Mouse (Mus musculus): Measurements from ENCODE around the gene Snrnp200. TPM values are rescaled to one million over a fixed set of nuclear protein-coding genes. Genes with fewer than 3 reads are reported as not detected.
A peak's percentile ranks its signal among the peaks of the same experiment; 100 is the strongest.

The Snrnp200 gene
- polyA plus RNA-seq, 1 experiment from 2014 or later = 108 TPM

DNA sequence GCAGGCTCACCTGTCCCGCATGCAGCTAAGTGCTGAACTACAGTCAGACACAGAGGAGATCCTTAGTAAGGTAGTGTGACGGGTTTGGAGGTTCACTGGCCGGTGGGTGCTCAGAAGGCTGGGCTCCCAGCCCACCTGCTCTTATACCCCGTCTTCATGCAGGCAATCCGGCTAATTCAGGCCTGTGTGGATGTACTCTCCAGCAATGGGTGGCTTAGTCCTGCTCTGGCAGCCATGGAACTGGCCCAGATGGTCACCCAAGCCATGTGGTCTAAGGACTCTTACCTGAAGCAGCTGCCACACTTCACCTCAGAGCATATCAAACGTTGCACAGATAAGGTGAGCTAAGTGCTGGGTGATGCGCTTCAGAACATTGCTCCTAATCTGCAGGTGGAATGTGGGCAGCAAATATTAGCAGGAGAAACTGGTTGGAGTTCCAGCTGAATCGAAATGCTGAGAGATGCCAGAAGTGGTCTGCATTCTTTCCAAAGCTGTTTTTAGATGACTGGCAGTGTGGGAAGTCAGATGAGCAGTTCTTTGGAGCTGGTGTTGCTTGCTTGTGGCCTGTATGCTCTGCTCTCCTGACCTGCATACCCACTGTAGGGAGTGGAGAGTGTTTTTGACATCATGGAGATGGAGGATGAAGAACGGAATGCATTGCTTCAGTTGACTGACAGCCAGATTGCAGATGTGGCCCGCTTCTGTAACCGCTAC, 29.9 kb downstream of the Snrnp200 start:
- Histone ChIP-seq H3K36me3 (replicated peaks) (peaks cover 99% of the 10 kb centered on the region), H3K4me3 (no peak overlapping the region), H3K27ac (replicated peaks) (no peak overlapping the region), H3K4me1 (no peaks in the 10 kb centered on the region), H3K9me3 (no peaks in the 10 kb centered on the region), H3K27me3 (replicated peaks; ENCODE audit: low read depth, poor library complexity, severe bottlenecking) (no peaks in the 10 kb centered on the region)
- 96% methylated on average over 11 of the region's 11 CpGs for WGBS
- no peak for DNase-seq (ENCODE audit: low spot score)

DNA sequence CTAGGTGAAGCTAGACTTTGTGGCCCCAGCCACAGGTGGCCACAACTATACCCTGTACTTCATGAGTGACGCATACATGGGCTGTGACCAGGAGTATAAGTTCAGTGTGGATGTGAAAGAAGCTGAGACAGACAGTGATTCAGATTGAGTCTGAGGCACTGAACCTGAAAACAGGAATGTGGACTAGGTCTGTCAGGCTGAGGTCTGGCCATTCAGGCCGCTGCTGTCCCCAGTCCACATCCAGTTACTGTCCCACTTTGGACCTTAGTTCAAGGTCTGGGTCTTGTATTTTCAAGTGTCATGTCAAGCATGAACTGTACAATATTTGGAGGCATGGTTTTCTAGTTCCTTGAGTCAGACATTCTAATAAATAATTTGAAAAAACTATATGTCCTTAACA, 31.9 kb downstream of the Snrnp200 start:
- no peak for DNase-seq (ENCODE audit: low spot score)
- no peaks in the 10 kb centered on the region for H3K9me3 ChIP-seq
- no peak overlapping the region for H3K27ac ChIP-seq (replicated peaks)
- WGBS = 95% methylated on average over 2 of the region's 2 CpGs
- H3K4me3 ChIP-seq = no peak overlapping the region
- no peaks in the 10 kb centered on the region for H3K4me1 ChIP-seq
- H3K27me3 ChIP-seq (replicated peaks; ENCODE audit: low read depth, poor library complexity, severe bottlenecking) = no peaks in the 10 kb centered on the region
- H3K36me3 ChIP-seq (replicated peaks) = peaks cover 99% of the 10 kb centered on the region

DNA sequence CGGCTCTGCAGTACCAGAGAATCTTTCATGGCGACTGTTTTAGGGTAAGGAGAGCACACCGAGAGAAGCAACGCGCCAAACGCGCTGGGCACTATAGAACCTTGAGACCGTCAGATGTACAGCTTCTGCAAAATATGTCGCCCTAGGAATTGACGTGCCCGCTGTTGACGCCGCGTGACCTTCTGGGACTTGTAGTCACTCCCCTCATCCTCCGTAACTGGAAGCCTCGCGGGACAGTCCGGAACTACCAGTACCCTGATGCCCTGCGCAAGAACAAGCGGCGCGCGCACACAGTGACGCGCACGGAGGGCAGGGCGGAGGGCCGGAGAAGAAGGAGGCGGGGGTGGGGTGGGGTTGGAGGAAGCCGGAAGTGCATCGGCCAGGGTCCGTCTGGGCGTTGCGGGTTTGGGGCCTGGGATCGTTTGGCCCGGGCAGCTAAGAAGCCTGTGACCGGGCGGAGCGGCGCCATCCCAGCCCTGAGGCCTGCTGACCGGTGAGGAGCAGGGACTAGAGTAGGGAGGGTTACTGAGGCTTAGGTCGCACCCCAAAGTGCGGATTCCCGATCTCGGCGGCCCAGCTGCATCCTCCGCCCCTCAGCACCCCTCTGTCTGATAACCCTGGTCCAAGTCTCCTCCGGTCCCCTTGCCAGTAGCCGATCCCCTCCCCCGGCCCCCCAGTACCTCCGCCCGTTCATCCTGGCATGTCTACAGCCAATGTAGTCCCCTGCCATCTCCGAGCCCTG, 39.6 kb downstream of the Snrnp200 start, which contains the start of the genes Ciao1 and Tmem127:
Gene Ciao1 (minus strand): TSS at position 225 of the 742 bp plus-strand sequence.
Gene Tmem127 (plus strand): TSS at position 317 of the 742 bp plus-strand sequence.
- peak within 1 kb of the TSS; percentile 99 for H3K4me3 ChIP-seq
- DNase-seq (ENCODE audit: low spot score) = peak; percentile 99
- peaks cover 30% of the 10 kb centered on the region for H3K4me1 ChIP-seq
- no peaks in the 10 kb centered on the region for H3K9me3 ChIP-seq
- WGBS = under 1% methylated on average over 53 of the region's 53 CpGs
- peak within 1 kb of the TSS; percentile 85 for H3K27ac ChIP-seq (replicated peaks)
- no peaks in the 10 kb centered on the region for H3K27me3 ChIP-seq (replicated peaks; ENCODE audit: low read depth, poor library complexity, severe bottlenecking)
- H3K36me3 ChIP-seq (replicated peaks) = peaks cover 56% of the 10 kb centered on the region

DNA sequence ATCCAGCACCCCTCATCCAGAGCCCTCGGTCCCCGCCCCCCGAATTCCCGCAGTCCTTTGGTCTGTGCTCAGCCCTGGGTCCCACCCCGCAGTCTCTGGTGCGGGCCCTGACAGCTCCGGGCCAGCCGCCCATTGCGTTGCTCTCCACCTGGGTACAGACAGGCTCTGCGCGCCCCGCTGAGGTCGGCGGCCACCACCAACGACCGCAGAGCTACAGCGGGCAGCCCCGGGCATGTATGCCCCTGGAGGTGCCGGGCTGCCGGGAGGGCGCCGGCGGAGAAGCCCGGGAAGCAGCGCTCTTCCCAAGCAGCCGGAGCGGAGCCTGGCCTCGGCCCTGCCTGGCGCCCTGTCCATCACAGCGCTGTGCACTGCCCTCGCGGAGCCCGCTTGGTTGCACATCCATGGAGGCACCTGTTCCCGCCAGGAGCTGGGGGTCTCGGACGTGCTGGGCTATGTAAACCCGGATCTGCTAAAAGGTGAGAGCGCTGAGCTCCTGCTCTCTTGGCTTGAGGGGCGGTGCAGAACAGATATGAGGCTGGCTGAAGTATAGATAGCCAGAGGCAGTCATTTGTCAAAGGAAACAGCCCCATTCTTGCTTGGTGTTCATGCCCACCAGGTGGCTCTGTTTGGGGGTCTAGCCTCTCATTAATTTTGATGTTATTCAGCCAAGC, 40.3 kb downstream of the Snrnp200 start:
- WGBS = 1% methylated on average over 39 of the region's 39 CpGs
- Histone ChIP-seq H3K36me3 (replicated peaks) (peaks cover 49% of the 10 kb centered on the region), H3K9me3 (no peaks in the 10 kb centered on the region), H3K27ac (replicated peaks) (peak overlapping the region; percentile 85), H3K4me1 (peaks cover 30% of the 10 kb centered on the region), H3K4me3 (peak overlapping the region; percentile 99), H3K27me3 (replicated peaks; ENCODE audit: low read depth, poor library complexity, severe bottlenecking) (no peaks in the 10 kb centered on the region)
- peak; percentile 58 for DNase-seq (ENCODE audit: low spot score)

DNA sequence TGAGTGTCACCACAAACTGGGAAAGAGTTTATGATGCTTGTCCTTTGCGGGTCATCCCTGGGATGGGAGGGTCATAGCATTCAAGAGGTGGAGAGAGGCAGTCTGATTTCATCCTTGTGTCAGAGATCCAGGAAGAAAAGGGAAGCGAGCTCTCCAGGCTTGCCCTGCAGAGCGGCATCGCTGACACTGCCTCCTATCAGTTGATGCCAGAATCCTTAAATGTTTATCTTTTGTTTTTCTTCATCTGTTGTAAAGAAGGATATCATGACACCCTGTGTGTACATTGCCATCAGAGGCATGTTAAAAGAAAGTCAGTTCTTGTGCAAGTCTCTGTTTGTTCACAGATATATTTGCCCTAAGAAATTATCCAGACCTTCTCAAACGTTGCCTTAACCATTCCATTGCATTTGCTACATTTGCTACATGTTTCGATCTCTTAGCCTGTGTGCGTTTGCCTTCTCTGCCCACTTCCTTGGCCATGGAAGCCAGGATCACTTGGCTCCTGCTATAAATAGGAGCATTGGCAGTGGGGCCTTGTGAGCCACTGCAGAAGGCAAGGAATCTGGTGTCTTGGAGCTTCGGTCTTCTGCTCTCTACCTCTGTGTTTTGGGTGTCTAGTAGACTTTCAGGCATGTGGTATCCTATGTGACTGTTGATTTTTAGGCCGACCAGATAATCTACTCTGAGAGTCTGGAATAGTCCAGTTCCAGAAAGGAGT, 42.3 kb downstream of the Snrnp200 start:
- peaks cover 29% of the 10 kb centered on the region for H3K36me3 ChIP-seq (replicated peaks)
- H3K27ac ChIP-seq (replicated peaks) = no peak overlapping the region
- 93% methylated on average over 9 of the region's 9 CpGs for WGBS
- no peak for DNase-seq (ENCODE audit: low spot score)
- H3K4me3 ChIP-seq = no peak overlapping the region
- no peaks in the 10 kb centered on the region for H3K27me3 ChIP-seq (replicated peaks; ENCODE audit: low read depth, poor library complexity, severe bottlenecking)
- no peaks in the 10 kb centered on the region for H3K9me3 ChIP-seq
- H3K4me1 ChIP-seq = peaks cover 30% of the 10 kb centered on the region

DNA sequence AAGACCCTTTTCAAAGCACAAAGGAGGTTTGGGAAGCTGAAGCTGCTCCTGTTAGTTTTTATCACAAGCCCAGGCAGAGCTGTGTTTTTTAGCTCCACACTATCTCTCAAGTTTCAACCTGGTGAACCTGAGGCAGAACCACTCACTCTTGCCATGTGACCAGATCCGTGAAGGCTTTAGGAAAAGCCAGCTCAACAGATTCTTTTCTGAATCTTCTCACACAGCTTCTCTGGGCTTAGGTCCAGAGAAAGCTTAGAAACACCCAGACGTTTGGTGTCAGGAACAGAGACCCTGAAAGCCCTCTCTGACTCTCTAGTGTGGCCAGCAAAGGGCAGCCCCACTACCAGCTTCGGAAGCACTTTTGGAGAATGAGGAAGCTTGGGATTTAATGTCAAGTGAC, 43.3 kb downstream of the Snrnp200 start:
- H3K27ac ChIP-seq (replicated peaks) = no peak overlapping the region
- 81% methylated on average over 3 of the region's 3 CpGs for whole genome bisulfite sequencing
- peaks cover 27% of the 10 kb centered on the region for H3K36me3 ChIP-seq (replicated peaks)
- peaks cover 28% of the 10 kb centered on the region for H3K4me1 ChIP-seq
- H3K4me3 ChIP-seq = no peak overlapping the region
- no peaks in the 10 kb centered on the region for H3K27me3 ChIP-seq (replicated peaks; ENCODE audit: low read depth, poor library complexity, severe bottlenecking)
- H3K9me3 ChIP-seq = no peaks in the 10 kb centered on the region
- DNase-seq (ENCODE audit: low spot score) = no peak

DNA sequence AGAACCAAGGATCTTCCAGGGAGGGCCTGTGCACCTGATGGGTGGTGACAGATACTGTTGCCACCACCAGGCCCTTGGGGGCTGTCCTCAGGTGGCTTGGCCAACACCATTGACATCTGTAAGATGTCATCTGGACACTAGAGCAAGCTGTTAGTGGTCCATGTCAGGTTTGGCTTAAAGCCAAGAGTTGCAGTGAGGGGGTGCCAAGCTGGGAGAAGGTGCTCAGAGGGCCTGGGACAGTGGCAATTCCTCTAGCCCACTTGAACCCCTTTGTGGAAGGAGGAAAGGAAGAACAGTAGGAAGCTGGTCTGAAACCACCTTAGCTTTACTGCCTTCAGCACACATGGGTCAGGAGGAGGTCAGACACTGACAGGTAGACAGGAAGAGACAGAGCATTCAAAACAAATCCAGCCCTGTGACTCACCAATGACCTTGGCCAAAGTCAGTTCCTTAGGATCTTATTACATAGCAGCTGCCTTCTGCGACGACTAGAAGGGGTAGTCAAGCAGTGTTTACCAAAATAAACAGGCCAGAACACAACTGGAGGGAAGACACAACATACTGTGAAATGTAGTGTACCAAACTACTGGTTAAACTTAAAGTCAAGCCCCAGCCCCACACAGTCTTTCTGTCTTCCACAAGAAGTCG, 43.8 kb downstream of the Snrnp200 start:
- Histone ChIP-seq H3K9me3 (no peaks in the 10 kb centered on the region), H3K27ac (replicated peaks) (no peak overlapping the region), H3K4me1 (peaks cover 22% of the 10 kb centered on the region), H3K27me3 (replicated peaks; ENCODE audit: low read depth, poor library complexity, severe bottlenecking) (no peaks in the 10 kb centered on the region), H3K4me3 (no peak overlapping the region), H3K36me3 (replicated peaks) (peaks cover 31% of the 10 kb centered on the region)
- no peak for DNase-seq (ENCODE audit: low spot score)
- WGBS = 76% methylated on average over 3 of the region's 3 CpGs

DNA sequence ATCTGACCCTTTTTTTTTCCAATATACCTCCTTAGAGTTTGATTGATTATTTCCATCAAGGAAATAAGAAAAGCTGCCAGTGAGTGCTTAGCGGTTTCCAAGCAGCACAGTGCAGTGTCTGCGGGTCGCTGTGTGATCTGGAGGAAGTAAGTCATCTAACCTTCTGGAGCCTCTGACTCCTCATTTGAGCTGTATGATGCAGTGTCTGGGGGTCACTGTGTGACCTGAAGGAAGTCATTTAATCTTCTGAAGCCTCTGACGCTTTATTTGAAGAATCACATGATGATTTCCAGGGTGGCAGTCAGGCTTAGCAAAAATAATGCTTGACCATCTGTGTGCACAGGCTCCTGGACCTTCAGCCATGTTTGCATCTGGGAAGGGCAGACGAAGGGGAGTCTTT, 44.6 kb downstream of the Snrnp200 start:
- no peak for DNase-seq (ENCODE audit: low spot score)
- H3K36me3 ChIP-seq (replicated peaks) = peaks cover 39% of the 10 kb centered on the region
- H3K9me3 ChIP-seq = no peaks in the 10 kb centered on the region
- no peak overlapping the region for H3K27ac ChIP-seq (replicated peaks)
- WGBS = 88% methylated on average over 5 of the region's 5 CpGs
- H3K4me3 ChIP-seq = no peak overlapping the region
- H3K27me3 ChIP-seq (replicated peaks; ENCODE audit: low read depth, poor library complexity, severe bottlenecking) = no peaks in the 10 kb centered on the region
- H3K4me1 ChIP-seq = peaks cover 19% of the 10 kb centered on the region

DNA sequence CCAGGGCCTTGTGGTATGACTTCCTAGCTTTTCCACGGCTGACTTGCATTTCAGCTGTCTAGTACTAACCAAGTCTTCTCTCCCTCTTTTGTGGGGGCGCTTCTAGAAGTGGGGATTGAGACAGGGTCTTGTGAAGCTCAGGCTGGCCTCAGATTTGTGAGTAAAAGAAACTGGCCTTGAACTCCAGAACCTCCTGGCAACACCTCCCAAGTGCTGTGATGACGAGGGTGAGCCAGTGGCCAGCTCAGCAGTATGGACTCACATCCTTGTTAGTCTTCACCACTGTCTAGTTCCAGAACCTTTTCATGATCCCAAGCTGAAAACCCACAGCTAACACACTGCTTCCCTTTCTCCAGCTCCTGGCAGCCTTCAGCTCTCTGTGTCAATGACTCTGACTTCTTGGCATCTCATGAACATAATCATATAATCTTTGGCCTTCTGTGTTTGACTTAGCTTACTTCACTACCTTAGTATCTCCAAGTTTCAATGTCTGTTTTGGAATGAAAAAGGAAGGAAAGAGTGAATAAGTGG, 46.5 kb downstream of the Snrnp200 start:
- Histone ChIP-seq H3K27ac (replicated peaks) (no peak overlapping the region), H3K9me3 (no peaks in the 10 kb centered on the region), H3K4me3 (no peak overlapping the region), H3K4me1 (peaks cover 7% of the 10 kb centered on the region), H3K36me3 (replicated peaks) (peaks cover 58% of the 10 kb centered on the region), H3K27me3 (replicated peaks; ENCODE audit: low read depth, poor library complexity, severe bottlenecking) (no peaks in the 10 kb centered on the region)
- no peak for DNase-seq (ENCODE audit: low spot score)
- 85% methylated on average over 3 of the region's 3 CpGs for WGBS

DNA sequence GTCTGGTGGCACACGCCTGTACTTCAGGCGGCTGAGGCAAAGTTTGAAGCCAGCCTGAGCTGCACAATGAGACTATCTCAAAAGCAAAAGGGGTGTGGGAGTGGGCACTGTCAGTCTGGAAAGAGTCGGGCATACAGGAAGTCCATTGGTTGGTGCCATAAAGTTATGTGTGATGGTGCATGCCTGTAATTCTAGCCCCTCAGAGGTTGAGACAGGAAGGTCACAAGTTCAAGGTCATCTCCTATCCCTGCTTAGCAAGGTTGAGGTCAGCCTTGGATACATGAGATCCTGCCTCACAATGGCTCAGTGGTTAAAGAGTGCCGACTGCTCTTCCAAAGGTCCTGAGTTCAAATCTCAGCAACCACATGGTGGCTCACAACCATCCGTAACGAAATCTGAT, 47.1 kb downstream of the Snrnp200 start:
- no peak overlapping the region for H3K4me3 ChIP-seq
- no peaks in the 10 kb centered on the region for H3K27me3 ChIP-seq (replicated peaks; ENCODE audit: low read depth, poor library complexity, severe bottlenecking)
- no peak for DNase-seq (ENCODE audit: low spot score)
- peaks cover 60% of the 10 kb centered on the region for H3K36me3 ChIP-seq (replicated peaks)
- WGBS = 86% methylated on average over 6 of the region's 6 CpGs
- no peak overlapping the region for H3K27ac ChIP-seq (replicated peaks)
- peaks cover 7% of the 10 kb centered on the region for H3K4me1 ChIP-seq
- no peaks in the 10 kb centered on the region for H3K9me3 ChIP-seq

DNA sequence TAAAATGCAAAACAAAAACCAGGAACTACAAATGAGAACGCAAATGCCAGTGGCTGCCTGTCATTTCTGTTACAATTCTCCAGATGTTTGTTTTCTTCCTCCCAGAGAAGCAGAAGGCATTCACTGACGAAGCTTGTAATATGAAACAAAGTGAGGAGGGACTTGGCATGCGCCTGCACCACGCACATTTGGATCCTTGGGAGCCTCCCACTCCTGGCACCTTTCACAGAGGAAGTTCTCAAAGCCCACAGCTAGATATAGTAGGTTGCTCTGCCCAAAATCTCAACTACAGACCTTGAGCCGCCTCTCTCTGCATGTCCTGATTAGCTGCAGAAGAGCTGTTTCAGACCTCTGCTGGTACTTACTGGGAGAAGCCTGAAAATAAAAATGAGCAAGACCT, 51.2 kb downstream of the Snrnp200 start:
- peaks cover 47% of the 10 kb centered on the region for H3K36me3 ChIP-seq (replicated peaks)
- H3K9me3 ChIP-seq = no peaks in the 10 kb centered on the region
- H3K27me3 ChIP-seq (replicated peaks; ENCODE audit: low read depth, poor library complexity, severe bottlenecking) = no peaks in the 10 kb centered on the region
- H3K4me1 ChIP-seq = no peaks in the 10 kb centered on the region
- no peak overlapping the region for H3K4me3 ChIP-seq
- no peak overlapping the region for H3K27ac ChIP-seq (replicated peaks)
- 89% methylated on average over 5 of the region's 5 CpGs for WGBS
- DNase-seq (ENCODE audit: low spot score) = no peak

DNA sequence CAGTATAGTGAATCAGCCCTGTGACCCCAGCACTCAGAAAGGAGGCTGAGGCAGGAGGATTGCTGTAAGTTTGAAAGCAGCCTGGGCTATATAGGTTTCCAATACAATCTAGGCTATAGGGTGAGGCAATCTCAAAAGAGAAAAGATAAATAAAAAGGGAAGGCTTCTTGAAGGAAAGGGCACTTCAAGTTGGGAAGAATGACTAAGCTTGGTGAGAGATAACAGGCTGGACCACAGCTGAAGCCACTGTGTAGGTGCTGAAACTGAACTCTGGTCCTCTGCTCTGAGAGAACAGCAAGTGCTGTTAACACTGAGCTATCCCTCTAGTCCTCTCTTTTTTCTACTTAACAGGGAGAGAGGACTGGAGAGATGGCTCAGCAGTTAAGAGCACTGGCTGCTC, 54.3 kb downstream of the Snrnp200 start:
- H3K9me3 ChIP-seq = no peaks in the 10 kb centered on the region
- no peak for DNase-seq (ENCODE audit: low spot score)
- no peak overlapping the region for H3K27ac ChIP-seq (replicated peaks)
- no peaks in the 10 kb centered on the region for H3K4me1 ChIP-seq
- no peaks in the 10 kb centered on the region for H3K27me3 ChIP-seq (replicated peaks; ENCODE audit: low read depth, poor library complexity, severe bottlenecking)
- H3K4me3 ChIP-seq = no peak overlapping the region
- H3K36me3 ChIP-seq (replicated peaks) = peaks cover 28% of the 10 kb centered on the region
